Mouse (Mus musculus) liver, postnatal 0 days (tissue): ENCODE results near the gene Vars2.

ENCODE experiments used
- CTCF ChIP-seq: sonication (generic); IDR thresholded peaks from 2 replicates; pipeline ENCODE4 v1.5.1; 2016; ENCODE audit warnings: antibody characterized with exemption, low read depth
- EP300 ChIP-seq: IDR thresholded peaks from 2 replicates; pipeline ENCODE4 v1.6.1; 2016; ENCODE audit warnings: antibody characterized with exemption, low read depth, mild to moderate bottlenecking

- TF ChIP-seq EP300: no peak
- TF ChIP-seq CTCF: no peak
These were observed 50.3 kb downstream of the Vars2 start for GRCm38 (mm10) chr17:35617127-35617526.
